Comparison of ENCODE assay signal across 8 mouse cellular contexts in the genomic region with DNA sequence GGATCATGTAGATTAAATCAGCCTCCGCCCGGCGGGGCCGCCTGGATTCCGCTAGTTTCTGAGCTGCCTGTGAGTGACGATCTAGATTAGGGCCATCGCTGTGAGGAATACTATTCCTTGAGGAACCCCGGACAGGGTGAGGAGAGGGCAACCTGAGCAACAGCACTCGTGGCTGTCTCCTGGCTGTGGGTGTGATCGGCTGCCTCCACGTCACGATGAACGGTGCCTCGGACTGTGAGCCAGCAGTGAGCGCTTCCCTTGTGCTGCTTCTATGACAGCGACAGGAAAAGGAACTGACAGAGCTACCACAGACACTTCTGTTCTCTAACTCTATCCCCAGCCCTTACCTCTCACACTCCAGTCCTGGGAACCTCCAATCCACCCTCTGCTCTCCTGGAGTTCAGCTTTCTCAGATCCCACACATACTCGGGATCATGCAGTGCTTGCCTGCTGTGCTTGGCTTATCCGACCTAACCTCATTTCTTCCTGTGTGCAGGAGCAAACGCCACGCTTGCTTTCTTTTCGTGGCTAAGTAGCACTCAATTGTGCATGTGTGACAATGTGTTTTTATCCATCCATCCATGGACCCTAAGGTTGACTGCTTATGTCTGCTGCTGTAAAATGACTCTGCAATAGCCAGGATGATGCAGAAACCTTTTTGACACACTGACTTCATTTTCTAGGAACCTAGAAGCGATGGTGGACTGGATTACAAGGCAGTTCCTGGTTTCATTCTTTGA. TPM values are rescaled to one million over a fixed set of nuclear protein-coding genes. Genes with fewer than 3 reads are reported as not detected.
A peak's percentile ranks its signal among the peaks of the same experiment; 100 is the strongest.
DNase-seq lines count a peak whose midpoint lies in the region; ATAC-seq and TF ChIP-seq lines count a peak whose summit lies in the region.
"Had no signal": no experiment of that assay in that cellular context is flagged by ENCODE, and none has a peak within 500 bp of the region (broad histone marks: within the 10 kb centered on the region; RNA-seq: fewer than 3 reads in every experiment).

No protein-coding gene starts in this region.

- H3K36me3 ChIP-seq in midbrain, embryonic 13.5 days, result no peaks in the 10 kb centered on the region
- peaks cover 9% of the 10 kb centered on the region; the same call in 1 of the 2 replicates for H3K36me3 ChIP-seq in midbrain, embryonic 10.5 days
- no peaks in the 10 kb centered on the region for H3K36me3 ChIP-seq in liver, embryonic 12.5 days
- H3K36me3 ChIP-seq in thymus, adult 2 months (ENCODE audit: control insufficient read depth, insufficient read depth, low read length), result no peaks in the 10 kb centered on the region
- H3K36me3 ChIP-seq: limb, embryonic 12.5 days had no signal

- no peak overlapping the region for H3K4me3 ChIP-seq in midbrain, embryonic 13.5 days (replicated peaks)
- H3K4me3 ChIP-seq in midbrain, embryonic 10.5 days, result no peak overlapping the region
- H3K4me3 ChIP-seq in liver, embryonic 12.5 days, result peak overlapping the region; percentile 14
- H3K4me3 ChIP-seq in thymus, adult 2 months (ENCODE audit: control insufficient read depth, insufficient read depth, low read length), result peak overlapping the region; percentile 43
- H3K4me3 ChIP-seq: limb, embryonic 12.5 days had no signal

- peaks cover 21% of the 10 kb centered on the region for H3K4me1 ChIP-seq in midbrain, embryonic 13.5 days (replicated peaks)
- peaks cover 36% of the 10 kb centered on the region for H3K4me1 ChIP-seq in midbrain, embryonic 10.5 days
- peaks cover 51% of the 10 kb centered on the region for H3K4me1 ChIP-seq in liver, embryonic 12.5 days
- peaks cover 21% of the 10 kb centered on the region for H3K4me1 ChIP-seq in thymus, adult 2 months (replicated peaks; ENCODE audit: control insufficient read depth, insufficient read depth, low read length)

- TF ChIP-seq POLR2A in thymus, adult 2 months (IDR thresholded peaks at IDR 0.05; ENCODE audit: control insufficient read depth, extremely low read depth, insufficient read depth, low read length, poor library complexity), result no peak

- H3K4me2 ChIP-seq in midbrain, embryonic 13.5 days (replicated peaks), result peak overlapping the region; percentile 24
- peak overlapping the region; percentile 52 for H3K4me2 ChIP-seq in liver, embryonic 12.5 days
- H3K4me2 ChIP-seq: limb, embryonic 12.5 days had no signal

- peak; percentile 16; the same call in 1 of the 2 replicates for ATAC-seq in midbrain, embryonic 13.5 days
- ATAC-seq in erythroblast, adult 5-6 weeks (replicated peaks; ENCODE audit: low FRiP score, poor library complexity, severe bottlenecking), result peak; percentile 45
- peak; percentile 43 for ATAC-seq in liver, embryonic 12.5 days

- no peak for TF ChIP-seq CTCF in thymus, adult 2 months (IDR thresholded peaks at IDR 0.05; ENCODE audit: borderline replicate concordance, control insufficient read depth, extremely low read depth, insufficient read depth, low read length, poor library complexity)

- H3K27me3 ChIP-seq in midbrain, embryonic 13.5 days, result no peaks in the 10 kb centered on the region
- H3K27me3 ChIP-seq in midbrain, embryonic 10.5 days (ENCODE audit: low read depth, poor library complexity, severe bottlenecking), result no peaks in the 10 kb centered on the region
- H3K27me3 ChIP-seq in liver, embryonic 12.5 days (replicated peaks), result no peaks in the 10 kb centered on the region
- H3K27me3 ChIP-seq in thymus, adult 2 months (ENCODE audit: control insufficient read depth, insufficient read depth, low read length), result no peaks in the 10 kb centered on the region
- H3K27me3 ChIP-seq: limb, embryonic 12.5 days had no signal

- DNase-seq in midbrain, embryonic 10.5 days (ENCODE audit: low spot score), result no peak
- peak; percentile 38 for DNase-seq in thymus, adult 2 months
- no peak for DNase-seq in neural tube, embryonic 10.5 days (ENCODE audit: extremely low spot score, low spot score)
- DNase-seq in layer of hippocampus, adult 9-10 months (ENCODE audit: low spot score), result no peak

- 58% methylated on average over 22 of the region's 22 CpGs for WGBS in midbrain, embryonic 13.5 days
- 57% methylated on average over 22 of the region's 22 CpGs for WGBS in midbrain, embryonic 10.5 days
- WGBS in liver, embryonic 12.5 days (ENCODE audit: insufficient replicate concordance), result 24% methylated on average over 22 of the region's 22 CpGs
- 43% methylated on average over 22 of the region's 22 CpGs for WGBS in thymus, adult 2 months

- H3K27ac ChIP-seq in midbrain, embryonic 13.5 days, result no peak overlapping the region
- H3K27ac ChIP-seq in midbrain, embryonic 10.5 days (replicated peaks), result no peak overlapping the region
- no peak overlapping the region for H3K27ac ChIP-seq in liver, embryonic 12.5 days
- peak overlapping the region; percentile 82 for H3K27ac ChIP-seq in thymus, adult 2 months (ENCODE audit: control insufficient read depth, insufficient read depth, low read length)
- H3K27ac ChIP-seq: limb, embryonic 12.5 days had no signal

- no peaks in the 10 kb centered on the region for H3K9me3 ChIP-seq in midbrain, embryonic 13.5 days
- no peaks in the 10 kb centered on the region for H3K9me3 ChIP-seq in midbrain, embryonic 10.5 days (replicated peaks)
- H3K9me3 ChIP-seq in liver, embryonic 12.5 days (replicated peaks), result no peaks in the 10 kb centered on the region
- H3K9me3 ChIP-seq: limb, embryonic 12.5 days had no signal

- no peak overlapping the region for H3K9ac ChIP-seq in midbrain, embryonic 13.5 days (replicated peaks)
- H3K9ac ChIP-seq in liver, embryonic 12.5 days, result peak overlapping the region; percentile 44; the same call in 1 of the 2 replicates
- H3K9ac ChIP-seq: limb, embryonic 12.5 days had no signal

RNA-seq across cellular contexts. Expression of gene Hs2st1, which starts 8.3 kb away (rescaled TPM):
- 13.9 and 17.4 TPM in 2 replicates for polyA plus RNA-seq in midbrain, embryonic 13.5 days (2015; fragmentation: Nextera tagmentation; extraction: Ambion mirVana)
- 14.9 and 15.1 TPM in 2 replicates for polyA plus RNA-seq in midbrain, embryonic 10.5 days (2016; fragmentation: Nextera tagmentation; extraction: Ambion mirVana)
- 2.9 and 3.5 TPM in 2 replicates for total RNA-seq in erythroblast, adult 5-6 weeks (2015; ENCODE audit: low replicate concordance)
- 0.85 and 4.9 TPM in 2 replicates for total RNA-seq in erythroblast, adult 5-6 weeks (2017; ENCODE audit: low replicate concordance)
- polyA plus RNA-seq in liver, embryonic 12.5 days (2016; fragmentation: Nextera tagmentation; extraction: Ambion mirVana), result 6.0 and 6.3 TPM in 2 replicates
- 7.8 and 8.2 TPM in 2 replicates for polyA plus RNA-seq in thymus, adult 2 months (2012; rRNA removed)

RNA-seq across cellular contexts. Expression of gene Selenof, which starts 8.4 kb away (rescaled TPM):
- 518 and 526 TPM in 2 replicates for polyA plus RNA-seq in midbrain, embryonic 13.5 days (2015; fragmentation: Nextera tagmentation; extraction: Ambion mirVana)
- polyA plus RNA-seq in midbrain, embryonic 10.5 days (2016; fragmentation: Nextera tagmentation; extraction: Ambion mirVana), result 513 and 526 TPM in 2 replicates
- 150 and 206 TPM in 2 replicates for total RNA-seq in erythroblast, adult 5-6 weeks (2015; ENCODE audit: low replicate concordance)
- total RNA-seq in erythroblast, adult 5-6 weeks (2017; ENCODE audit: low replicate concordance), result 217 and 219 TPM in 2 replicates
- 307 and 317 TPM in 2 replicates for polyA plus RNA-seq in liver, embryonic 12.5 days (2016; fragmentation: Nextera tagmentation; extraction: Ambion mirVana)
- 113 and 129 TPM in 2 replicates for polyA plus RNA-seq in thymus, adult 2 months (2012; rRNA removed)

Comparison
In these comparisons a context has a peak if more than half of its experiments do, and no peak if none do; other contexts are left out.
1. H3K4me3 ChIP-seq: peak in liver, embryonic 12.5 days (single experiment) and thymus, adult 2 months (single experiment); none in midbrain, embryonic 13.5 days (single experiment) and midbrain, embryonic 10.5 days (single experiment).
2. Peak in every context shown above with its lines, with median percentiles within 50 percentile points of each other: ATAC-seq.